Mouse (Mus musculus) layer of hippocampus, adult 11-12 months (tissue): ENCODE measurements around the gene Gm3542.
"Not testable (repeated sequence)": the region's sequence is repeated elsewhere in the genome, so short reads cannot be mapped to it uniquely, and the experiment has no call there.

ENCODE experiments used
- DNase-seq: peaks from one replicate; pipeline ENCODE4 v3.0.0; 2022; ENCODE audit warnings: low spot score

The Gm3542 gene

DNA sequence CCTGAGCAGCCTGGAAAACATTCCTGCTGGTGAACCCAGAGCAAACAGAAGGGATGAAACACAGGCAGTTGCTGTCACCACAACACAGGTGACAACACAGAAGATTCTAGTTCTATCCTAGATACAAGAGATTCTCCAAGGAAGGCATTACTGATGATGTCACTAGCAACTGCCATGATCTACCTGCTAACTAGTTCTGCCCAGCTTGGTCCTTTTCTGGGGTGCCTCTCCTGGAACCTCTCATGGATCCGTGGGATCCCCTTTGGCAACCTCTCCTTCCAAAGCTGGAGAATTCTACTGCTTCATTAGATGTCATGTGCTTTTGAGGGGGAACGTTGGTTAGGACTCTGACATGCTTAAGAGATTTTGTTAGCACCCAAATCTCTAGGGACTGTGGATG, at the start of gene Gm3542:
Gm3542 (minus strand) TSS at position 101 of the 400 bp plus-strand sequence.
- DNase-seq, result not testable (repeated sequence)
